Mouse (Mus musculus) neural tube, embryonic 14.5 days (tissue): ENCODE measurements at regions not wholly inside any gene's neighbourhood (a gene's known extent, or its start where the extent isn't known, plus 50 kb on each side); places are given as distances from the start of the nearest gene placed in this dataset.

Experiments
- ATAC-seq: fragments of 200-750 bp; cut with Nextera tagmentation; 2 replicates; pipeline ENCODE4 v1.8.0; 2017; ENCODE audit warnings: low read depth, mild to moderate bottlenecking, moderate TSS enrichment, moderate library complexity
- H3K27ac ChIP-seq: fragments of 300-500 bp; sonication (generic); 2 replicates; pipeline ENCODE4 v1.5.1; 2014; ENCODE audit warnings: low read depth, mild to moderate bottlenecking, control low read depth, low read length, moderate library complexity, mixed read lengths
- H3K27me3 ChIP-seq: fragments of 300-500 bp; sonication (generic); 2 replicates; pipeline ENCODE4 v1.6.1; 2014; ENCODE audit warnings: low read length; ENCODE audit not compliant: control insufficient read depth, insufficient read depth
- H3K36me3 ChIP-seq: fragments of 300-500 bp; sonication (generic); 2 replicates; pipeline ENCODE4 v1.6.1; 2014; ENCODE audit warnings: low read length, mixed read lengths; ENCODE audit not compliant: control insufficient read depth, insufficient read depth
- H3K4me1 ChIP-seq: fragments of 300-500 bp; sonication (generic); 2 replicates; pipeline ENCODE4 v1.6.1; 2014; ENCODE audit warnings: low read length; ENCODE audit not compliant: control insufficient read depth, insufficient read depth
- H3K4me2 ChIP-seq: fragments of 300-500 bp; sonication (generic); 2 replicates; pipeline ENCODE4 v1.6.1; 2014; ENCODE audit warnings: mild to moderate bottlenecking, low read depth, low read length, control low read depth
- H3K4me3 ChIP-seq: fragments of 300-500 bp; sonication (generic); 2 replicates; pipeline ENCODE4 v1.5.1; 2014; ENCODE audit warnings: low read depth, low read length, control low read depth, mixed read lengths
- H3K9ac ChIP-seq: fragments of 300-500 bp; sonication (generic); replicated peaks from 2 replicates; pipeline ENCODE4 v1.6.1; 2014; ENCODE audit warnings: low read depth, mild to moderate bottlenecking, control low read depth, low read length, mixed read lengths
- H3K9me3 ChIP-seq: fragments of 300-500 bp; sonication (generic); 2 replicates; pipeline ENCODE4 v1.6.1; 2016; ENCODE audit warnings: low read length; ENCODE audit not compliant: control insufficient read depth
- WGBS: fragments of 180-500 bp; shearing (Covaris S2); extraction: QIAGEN DNeasy Blood & Tissue Kit; methylation state at CpG from one replicate; pipeline ENCODE4 v1.1.7; 2014; 5-methylcytosine and 5-hydroxymethylcytosine counted together

DNA sequence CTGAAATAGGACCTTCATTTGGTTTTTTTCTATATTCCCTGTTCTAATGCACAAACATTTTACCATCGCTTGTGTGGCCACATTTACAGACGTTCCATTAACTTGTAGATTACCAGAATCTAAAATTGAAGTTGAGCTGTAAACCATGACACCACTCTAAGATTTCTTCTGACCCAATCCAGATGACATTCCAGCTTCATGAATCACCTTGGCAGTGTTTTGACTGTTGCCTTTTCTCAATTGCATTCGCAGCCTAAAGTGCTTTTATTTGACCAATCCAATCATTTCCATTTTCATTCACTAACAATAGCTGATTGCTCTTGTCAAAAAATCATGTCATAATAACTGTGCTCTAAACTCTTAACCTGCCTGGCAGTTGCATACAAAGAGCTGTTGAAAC is 144.8 kb downstream of the Mdfic start:
- ATAC-seq, result no peak
- no peak overlapping the region for H3K9ac ChIP-seq

GRCm38 (mm10) chr6:15882288-15882903 is 161.9 kb downstream of the Mdfic start:
- no peak overlapping the region for H3K9ac ChIP-seq
- H3K36me3 ChIP-seq, result no peaks in the 10 kb centered on the region
- no peaks in the 10 kb centered on the region for H3K4me1 ChIP-seq
- no peak overlapping the region for H3K27ac ChIP-seq
- no peaks in the 10 kb centered on the region for H3K27me3 ChIP-seq
- ATAC-seq, result no peak
- H3K9me3 ChIP-seq, result no peaks in the 10 kb centered on the region
- H3K4me2 ChIP-seq, result no peak overlapping the region
- WGBS, result 95% methylated on average over 5 of the region's 5 CpGs
- no peak overlapping the region for H3K4me3 ChIP-seq

More for the DNA sequence above, 144.8 kb downstream of the Mdfic start:
- Histone ChIP-seq H3K27me3 (no peaks in the 10 kb centered on the region), H3K27ac (no peak overlapping the region), H3K36me3 (no peaks in the 10 kb centered on the region), H3K9me3 (no peaks in the 10 kb centered on the region), H3K4me1 (no peaks in the 10 kb centered on the region), H3K4me2 (no peak overlapping the region), H3K4me3 (no peak overlapping the region)
- 82% methylated on average over 3 of the region's 3 CpGs for WGBS

DNA sequence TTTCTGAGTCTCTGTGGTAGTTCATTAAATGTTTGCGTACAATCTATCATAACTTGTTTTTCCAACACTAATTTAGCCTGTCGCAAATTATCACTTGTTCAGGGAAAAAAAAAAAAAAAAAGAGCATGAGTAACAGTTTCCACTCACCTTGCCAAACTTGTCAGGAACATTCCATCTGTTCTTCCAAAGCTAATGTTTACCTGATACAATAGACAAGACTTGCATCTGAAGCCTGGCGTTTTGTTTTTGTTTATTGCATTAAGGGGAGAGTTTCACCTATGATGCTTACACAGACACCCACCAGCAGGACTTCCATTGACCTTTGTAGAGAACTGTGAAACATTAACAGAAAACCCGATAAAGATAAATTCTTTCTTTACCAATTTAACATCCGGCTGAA is 172.6 kb downstream of the Mdfic start:
- H3K4me2 ChIP-seq, result no peak overlapping the region
- H3K27ac ChIP-seq, result no peak overlapping the region
- H3K36me3 ChIP-seq, result no peaks in the 10 kb centered on the region
- no peak for ATAC-seq
- 92% methylated on average over 5 of the region's 5 CpGs for WGBS
- no peaks in the 10 kb centered on the region for H3K4me1 ChIP-seq
- H3K4me3 ChIP-seq, result no peak overlapping the region
- no peaks in the 10 kb centered on the region for H3K9me3 ChIP-seq
- no peak overlapping the region for H3K9ac ChIP-seq
- no peaks in the 10 kb centered on the region for H3K27me3 ChIP-seq

- Histone ChIP-seq H3K4me3 (no peak overlapping the region), H3K9me3 (no peaks in the 10 kb centered on the region), H3K9ac (no peak overlapping the region), H3K27me3 (no peaks in the 10 kb centered on the region), H3K27ac (no peak overlapping the region), H3K4me2 (no peak overlapping the region), H3K4me1 (no peaks in the 10 kb centered on the region), H3K36me3 (no peaks in the 10 kb centered on the region)
- no peak for ATAC-seq
Measured at GRCm38 (mm10) chr6:15900495-15900894, 180.0 kb downstream of the Mdfic start.

GRCm38 (mm10) chr6:15902665-15903274 is 182.3 kb downstream of the Mdfic start:
- no peaks in the 10 kb centered on the region for H3K4me1 ChIP-seq
- no peak overlapping the region for H3K4me2 ChIP-seq
- ATAC-seq, result no peak
- H3K4me3 ChIP-seq, result no peak overlapping the region
- H3K27me3 ChIP-seq, result no peaks in the 10 kb centered on the region
- no peaks in the 10 kb centered on the region for H3K9me3 ChIP-seq
- 32% methylated on average over 2 of the region's 2 CpGs for WGBS
- no peaks in the 10 kb centered on the region for H3K36me3 ChIP-seq
- no peak overlapping the region for H3K9ac ChIP-seq
- no peak overlapping the region for H3K27ac ChIP-seq

DNA sequence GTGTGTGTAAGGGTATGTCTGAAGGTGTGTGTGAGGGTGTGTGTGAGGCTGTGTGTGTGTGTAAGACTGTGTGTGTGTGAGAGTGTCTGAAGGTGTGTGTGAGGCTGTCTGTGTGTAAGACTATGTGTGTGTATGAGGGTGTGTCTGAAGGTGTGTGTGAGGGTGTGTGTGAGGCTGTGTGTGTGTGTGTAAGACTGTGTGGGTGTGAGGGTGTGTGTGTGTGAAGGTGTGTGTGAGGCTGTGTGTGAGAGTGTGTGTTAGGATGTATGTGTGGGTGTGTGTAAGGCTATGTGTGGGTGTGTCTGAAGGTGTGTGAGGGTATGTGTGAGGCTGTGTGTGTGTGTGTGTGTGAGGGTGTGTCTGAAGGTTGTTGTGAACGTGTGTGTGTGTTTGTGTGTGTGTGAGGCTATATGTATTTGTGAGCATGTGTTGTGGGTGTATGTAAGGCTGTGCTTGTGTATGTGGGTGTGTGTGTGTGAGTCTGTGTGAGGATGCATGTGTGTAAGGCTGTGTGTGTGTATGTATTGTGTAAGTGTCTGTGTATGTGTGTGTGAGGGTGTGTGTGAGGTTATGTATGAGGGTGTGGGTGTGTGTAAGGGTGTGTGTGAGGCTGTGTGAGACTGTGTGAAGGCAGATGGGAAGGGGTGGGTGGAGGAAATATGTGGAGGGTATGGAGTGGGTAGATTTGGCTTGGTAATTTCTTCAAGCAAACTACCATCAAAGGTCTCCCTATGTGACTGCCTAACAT is 190.1 kb downstream of the Mdfic start:
- H3K4me1 ChIP-seq, result no peaks in the 10 kb centered on the region
- H3K9me3 ChIP-seq, result no peaks in the 10 kb centered on the region
- peak; percentile 51; the same call in 1 of the 2 replicates for ATAC-seq
- no peak overlapping the region for H3K9ac ChIP-seq
- WGBS, result 50% methylated on average over 1 of the region's 1 CpGs
- no peak overlapping the region for H3K4me3 ChIP-seq
- H3K27me3 ChIP-seq, result no peaks in the 10 kb centered on the region
- no peak overlapping the region for H3K27ac ChIP-seq
- H3K36me3 ChIP-seq, result no peaks in the 10 kb centered on the region
- no peak overlapping the region for H3K4me2 ChIP-seq

DNA sequence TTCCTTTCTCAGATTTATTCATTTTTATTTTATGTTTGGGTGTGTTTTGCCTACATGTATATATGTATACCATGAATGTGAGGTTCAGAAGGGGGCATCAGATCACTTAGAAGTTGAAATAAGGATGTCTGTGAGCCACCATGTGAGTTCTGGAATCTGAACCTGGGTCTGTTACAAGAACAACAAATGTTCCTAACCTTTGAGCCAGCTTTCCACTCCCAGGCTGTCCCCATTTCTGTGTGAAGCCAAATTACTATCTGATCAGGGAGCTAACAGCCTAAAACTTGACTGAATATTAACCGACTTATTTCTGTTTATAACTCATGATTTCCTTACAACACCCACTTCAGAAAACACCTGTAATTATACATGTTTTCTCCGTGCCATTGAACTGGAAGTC is 209.2 kb downstream of the Mdfic start:
- no peak overlapping the region for H3K4me2 ChIP-seq
- H3K27me3 ChIP-seq, result no peaks in the 10 kb centered on the region
- H3K27ac ChIP-seq, result no peak overlapping the region
- H3K9me3 ChIP-seq, result no peaks in the 10 kb centered on the region
- no peaks in the 10 kb centered on the region for H3K4me1 ChIP-seq
- no peak for ATAC-seq
- WGBS, result 89% methylated on average over 2 of the region's 2 CpGs
- H3K36me3 ChIP-seq, result no peaks in the 10 kb centered on the region
- no peak overlapping the region for H3K9ac ChIP-seq
- H3K4me3 ChIP-seq, result no peak overlapping the region

DNA sequence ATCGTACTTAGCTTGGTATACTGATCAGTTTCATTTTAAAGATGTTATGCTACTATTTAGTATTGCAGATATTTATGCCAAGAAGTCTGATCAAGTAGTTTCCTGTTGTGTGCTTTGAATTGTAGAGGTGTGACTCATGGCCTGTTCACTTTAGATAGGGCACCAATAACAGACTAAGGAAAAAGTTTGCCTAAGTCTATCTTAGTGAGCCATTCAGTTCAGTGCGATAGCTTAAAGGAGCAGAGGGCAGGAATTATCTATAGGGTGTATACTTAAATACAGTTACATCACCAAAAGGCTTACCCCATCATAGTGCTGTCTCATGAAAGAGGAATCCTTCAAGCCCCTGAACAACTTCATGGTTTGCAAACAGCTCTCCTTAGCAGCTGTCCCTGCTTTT is 229.8 kb downstream of the Mdfic start:
- no peaks in the 10 kb centered on the region for H3K27me3 ChIP-seq
- H3K36me3 ChIP-seq, result no peaks in the 10 kb centered on the region
- H3K4me1 ChIP-seq, result no peaks in the 10 kb centered on the region
- no peak overlapping the region for H3K4me3 ChIP-seq
- no peak overlapping the region for H3K4me2 ChIP-seq
- no peaks in the 10 kb centered on the region for H3K9me3 ChIP-seq
- no peak overlapping the region for H3K27ac ChIP-seq
- no peak for ATAC-seq
- no peak overlapping the region for H3K9ac ChIP-seq
- 88% methylated on average over 2 of the region's 2 CpGs for WGBS

GRCm38 (mm10) chr6:15987334-15987733 is 266.9 kb downstream of the Mdfic start:
- no peak overlapping the region for H3K27ac ChIP-seq
- 27% methylated on average over 5 of the region's 5 CpGs for WGBS
- no peak overlapping the region for H3K4me2 ChIP-seq
- no peaks in the 10 kb centered on the region for H3K36me3 ChIP-seq
- H3K9ac ChIP-seq, result no peak overlapping the region
- H3K9me3 ChIP-seq, result no peaks in the 10 kb centered on the region
- ATAC-seq, result no peak
- H3K4me3 ChIP-seq, result no peak overlapping the region
- no peaks in the 10 kb centered on the region for H3K27me3 ChIP-seq
- H3K4me1 ChIP-seq, result no peaks in the 10 kb centered on the region
